Mouse (Mus musculus) lung, postnatal 4 days (tissue): ENCODE measurements around the gene Celsr1.
"Not testable (repeated sequence)": the region's sequence is repeated elsewhere in the genome, so short reads cannot be mapped to it uniquely, and the experiment has no call there.

Experiments
- DNase-seq, 2 experiments: peaks; one replicate each; pipeline ENCODE4 v3.0.0; 2021

The Celsr1 gene

GRCm38 (mm10) chr15:86064191-86064849, 30.7 kb upstream of the Celsr1 start:
- DNase-seq = no peak

GRCm38 (mm10) chr15:86061848-86062481, 28.4 kb upstream of the Celsr1 start:
- no peak for DNase-seq

GRCm38 (mm10) chr15:86061221-86061620, 27.6 kb upstream of the Celsr1 start:
- no peak for DNase-seq

- DNase-seq = no peak
Observed at GRCm38 (mm10) chr15:86060581-86060980, 27.0 kb upstream of the Celsr1 start.

GRCm38 (mm10) chr15:86059835-86060380, 26.3 kb upstream of the Celsr1 start:
- no peak for DNase-seq

GRCm38 (mm10) chr15:86058931-86059834, 25.6 kb upstream of the Celsr1 start:
- DNase-seq = peak in 1 of 2 experiments; percentile 46

GRCm38 (mm10) chr15:86058394-86058915, 24.9 kb upstream of the Celsr1 start:
- DNase-seq = peak; percentile 86 to 93

GRCm38 (mm10) chr15:86057908-86058307, 24.3 kb upstream of the Celsr1 start:
- DNase-seq = no peak

GRCm38 (mm10) chr15:86057413-86057812, 23.8 kb upstream of the Celsr1 start, which contains the start of gene Gramd4:
TSS of gene Gramd4 (plus strand) at chr15:86057695.
- DNase-seq = peak in 1 of 2 experiments; percentile 48

GRCm38 (mm10) chr15:86056221-86056760, 22.7 kb upstream of the Celsr1 start:
- DNase-seq = peak in 1 of 2 experiments; percentile 62

- DNase-seq = not testable (repeated sequence)
Observed at GRCm38 (mm10) chr15:86054861-86055260, 21.3 kb upstream of the Celsr1 start.

GRCm38 (mm10) chr15:86053890-86054536, 20.4 kb upstream of the Celsr1 start:
- DNase-seq = peak; percentile 73 to 83

GRCm38 (mm10) chr15:86051878-86052478, 18.4 kb upstream of the Celsr1 start:
- no peak for DNase-seq

- DNase-seq = peak in 1 of 2 experiments; percentile 16
Observed at GRCm38 (mm10) chr15:86051152-86051551, 17.6 kb upstream of the Celsr1 start.

- DNase-seq = peak in 1 of 2 experiments; percentile 16
Observed at GRCm38 (mm10) chr15:86050170-86050743, 16.7 kb upstream of the Celsr1 start.

GRCm38 (mm10) chr15:86049510-86049909, 15.9 kb upstream of the Celsr1 start:
- DNase-seq = no peak

- DNase-seq = peak in 1 of 2 experiments; percentile 38
Observed at GRCm38 (mm10) chr15:86042364-86042763, 8.8 kb upstream of the Celsr1 start.

- DNase-seq = no peak
Observed at GRCm38 (mm10) chr15:86041421-86041820, 7.8 kb upstream of the Celsr1 start.

GRCm38 (mm10) chr15:86038802-86039201, 5.2 kb upstream of the Celsr1 start:
- DNase-seq = peak; percentile 61 to 82

- DNase-seq = peak; percentile 36 to 72
Observed at GRCm38 (mm10) chr15:86035913-86036312, 2.3 kb upstream of the Celsr1 start.

GRCm38 (mm10) chr15:86034781-86035360, 1.3 kb upstream of the Celsr1 start:
- peak; percentile 32 to 59 for DNase-seq
